Mouse (Mus musculus): ENCODE data around the gene Gdf3.

Gdf3 gene

GRCm38 (mm10) chr6:122565070-122565784 is 44.7 kb downstream of the Gdf3 start:
- DNase-seq (ENCODE audit: low spot score in 2 of 2), result no peak

GRCm38 (mm10) chr6:122562463-122562862 is 47.4 kb downstream of the Gdf3 start:
- DNase-seq (ENCODE audit: low spot score in 2 of 2), result peak; percentile 12 to 44

- no peak for DNase-seq (ENCODE audit: low spot score in 2 of 2)
Measured at GRCm38 (mm10) chr6:122561005-122561404, 48.9 kb downstream of the Gdf3 start.

GRCm38 (mm10) chr6:122560427-122560826 is 49.5 kb downstream of the Gdf3 start:
- DNase-seq (ENCODE audit: low spot score in 2 of 2), result peak; percentile 56 to 77

- peak; percentile 28 to 71 for DNase-seq (ENCODE audit: low spot score in 2 of 2)
Measured at GRCm38 (mm10) chr6:122556959-122557561, 52.8 kb downstream of the Gdf3 start.

Data from spleen, postnatal 14 days (tissue).